Comparison of ENCODE assay signal across 8 mouse cellular contexts in the genomic region with DNA sequence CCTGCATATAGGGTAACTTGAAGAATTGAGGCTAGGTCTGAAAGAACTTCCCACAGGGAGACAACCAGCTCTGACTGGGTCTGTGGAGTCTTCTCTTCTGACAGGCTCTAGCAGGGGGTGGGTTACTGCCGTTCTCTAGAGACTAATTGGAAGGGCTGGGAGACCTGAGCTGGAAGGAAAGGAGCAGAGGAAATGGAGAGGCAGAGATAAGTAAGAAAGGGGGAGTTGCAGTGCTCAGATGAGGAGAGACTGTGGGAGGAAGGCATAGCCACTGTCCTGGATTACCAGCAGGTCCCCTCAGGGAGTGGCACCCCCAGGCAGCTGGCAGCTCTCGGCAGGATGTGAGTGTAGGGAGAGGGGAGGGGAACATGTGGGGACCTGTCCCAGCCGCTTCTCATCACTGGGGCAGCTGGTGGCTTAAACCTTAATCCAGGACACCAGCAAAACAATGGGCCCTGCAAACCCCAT. TPM values are rescaled to one million over a fixed set of nuclear protein-coding genes. Genes with fewer than 3 reads are reported as not detected.
A peak's percentile ranks its signal among the peaks of the same experiment; 100 is the strongest.
DNase-seq lines count a peak whose midpoint lies in the region; ATAC-seq lines count a peak whose summit lies in the region.

No protein-coding gene starts in this region.

- H3K27ac ChIP-seq in kidney, embryonic 15.5 days, result peak overlapping the region; percentile 93
- H3K27ac ChIP-seq in hindbrain, embryonic 12.5 days, result no peak overlapping the region
- peak overlapping the region; percentile 96 for H3K27ac ChIP-seq in lung, embryonic 16.5 days (ENCODE audit: low read length)

- 11% methylated on average over 3 of the region's 3 CpGs for WGBS in kidney, embryonic 15.5 days
- 11% methylated on average over 3 of the region's 3 CpGs for WGBS in hindbrain, embryonic 12.5 days
- WGBS in lung, embryonic 16.5 days, result 10% methylated on average over 3 of the region's 3 CpGs

- H3K4me2 ChIP-seq in kidney, embryonic 15.5 days, result peak overlapping the region; percentile 79
- H3K4me2 ChIP-seq in hindbrain, embryonic 12.5 days (replicated peaks), result peak overlapping the region; percentile 62; the same call in 1 of the 2 replicates
- H3K4me2 ChIP-seq in lung, embryonic 16.5 days (ENCODE audit: low read depth, low read length), result peak overlapping the region; percentile 83

- no peak for ATAC-seq in kidney, embryonic 15.5 days (replicated peaks; ENCODE audit: low FRiP score)
- no peak for ATAC-seq in hindbrain, embryonic 12.5 days (ENCODE audit: low FRiP score)
- no peak for ATAC-seq in lung, embryonic 16.5 days (ENCODE audit: low read depth)

- H3K27me3 ChIP-seq in kidney, embryonic 15.5 days, result no peaks in the 10 kb centered on the region
- H3K27me3 ChIP-seq in hindbrain, embryonic 12.5 days, result peaks cover 43% of the 10 kb centered on the region
- no peaks in the 10 kb centered on the region for H3K27me3 ChIP-seq in lung, embryonic 16.5 days (ENCODE audit: control insufficient read depth, insufficient read depth, low read depth, low read length)

- peaks cover 36% of the 10 kb centered on the region for H3K36me3 ChIP-seq in kidney, embryonic 15.5 days
- H3K36me3 ChIP-seq in hindbrain, embryonic 12.5 days, result peaks cover 5% of the 10 kb centered on the region; the same call in 1 of the 2 replicates
- peaks cover 10% of the 10 kb centered on the region for H3K36me3 ChIP-seq in lung, embryonic 16.5 days (ENCODE audit: control insufficient read depth, insufficient read depth, low read length)

- H3K4me1 ChIP-seq in kidney, embryonic 15.5 days, result peaks cover 82% of the 10 kb centered on the region
- H3K4me1 ChIP-seq in hindbrain, embryonic 12.5 days, result peaks cover 37% of the 10 kb centered on the region
- peaks cover 46% of the 10 kb centered on the region for H3K4me1 ChIP-seq in lung, embryonic 16.5 days (replicated peaks; ENCODE audit: control insufficient read depth, insufficient read depth, low read length)

- H3K9ac ChIP-seq in kidney, embryonic 15.5 days, result peak overlapping the region; percentile 25
- peak overlapping the region; percentile 14; the same call in 1 of the 2 replicates for H3K9ac ChIP-seq in hindbrain, embryonic 12.5 days
- peak overlapping the region; percentile 86 for H3K9ac ChIP-seq in lung, embryonic 16.5 days (ENCODE audit: low read length)

- peak overlapping the region; percentile 71 for H3K4me3 ChIP-seq in kidney, embryonic 15.5 days (replicated peaks)
- H3K4me3 ChIP-seq in hindbrain, embryonic 12.5 days, result 0 out of 2 replicates have a peak overlapping the region, but pooled peaks have one; percentile 1
- peak overlapping the region; percentile 81 for H3K4me3 ChIP-seq in lung, embryonic 16.5 days (ENCODE audit: low read length)

- no peak for DNase-seq in kidney, postnatal 14 days
- DNase-seq in R1 (ENCODE audit: low read depth, low spot score), result peak; percentile 45
- DNase-seq in cerebellum, postnatal 14 days, result no peak
- DNase-seq in urinary bladder, postnatal 10 days (ENCODE audit: low spot score), result no peak
- DNase-seq in right cerebral cortex, postnatal 14 days, result no peak

- no peaks in the 10 kb centered on the region for H3K9me3 ChIP-seq in kidney, embryonic 15.5 days (replicated peaks)
- H3K9me3 ChIP-seq in hindbrain, embryonic 12.5 days (replicated peaks), result no peaks in the 10 kb centered on the region
- no peaks in the 10 kb centered on the region for H3K9me3 ChIP-seq in lung, embryonic 16.5 days (ENCODE audit: control insufficient read depth, low read length)

RNA-seq across cellular contexts. Expression of a gene that starts 26.4 kb away (rescaled TPM):
- polyA plus RNA-seq in kidney, embryonic 15.5 days (2015; fragmentation: Nextera tagmentation; extraction: Ambion mirVana), result 4.6 and 5.9 TPM in 2 replicates
- 9.3 and 10.0 TPM in 2 replicates for polyA plus RNA-seq in hindbrain, embryonic 12.5 days (2016; fragmentation: Nextera tagmentation; extraction: Ambion mirVana)
- polyA plus RNA-seq in lung, embryonic 16.5 days (2015; fragmentation: Nextera tagmentation; extraction: Ambion mirVana), result 5.2 and 5.4 TPM in 2 replicates

RNA-seq across cellular contexts. Expression of a gene that starts 58.4 kb away (rescaled TPM):
- polyA plus RNA-seq in kidney, embryonic 15.5 days (2015; fragmentation: Nextera tagmentation; extraction: Ambion mirVana), result 0.49 and 0.84 TPM in 2 replicates
- polyA plus RNA-seq in hindbrain, embryonic 12.5 days (2016; fragmentation: Nextera tagmentation; extraction: Ambion mirVana), result 0.85 and 0.94 TPM in 2 replicates
- 0.74 and 0.87 TPM in 2 replicates for polyA plus RNA-seq in lung, embryonic 16.5 days (2015; fragmentation: Nextera tagmentation; extraction: Ambion mirVana)

Comparison
In these comparisons a context has a peak if more than half of its experiments do, and no peak if none do; other contexts are left out.
1. H3K4me3 ChIP-seq: peak in every context shown above with its lines; median percentile 81 in lung, embryonic 16.5 days; 71 in kidney, embryonic 15.5 days; 1 in hindbrain, embryonic 12.5 days.
2. H3K9ac ChIP-seq: peak in every context shown above with its lines; median percentile 86 in lung, embryonic 16.5 days; 25 in kidney, embryonic 15.5 days; 14 in hindbrain, embryonic 12.5 days.